Mouse (Mus musculus): ENCODE results near the gene Ctnna3.
A peak's percentile ranks its signal among the peaks of the same experiment; 100 is the strongest.

The Ctnna3 gene

GRCm38 (mm10) chr10:63945534-63945933 is 515.6 kb downstream of the Ctnna3 start:
- no peak for DNase-seq (ENCODE audit: low read depth, low spot score)

- no peak for DNase-seq (ENCODE audit: low read depth, low spot score)
Measured at GRCm38 (mm10) chr10:63947266-63947665, 517.4 kb downstream of the Ctnna3 start.

GRCm38 (mm10) chr10:63950867-63951266 is 521.0 kb downstream of the Ctnna3 start:
- DNase-seq (ENCODE audit: low read depth, low spot score) = no peak

GRCm38 (mm10) chr10:63951481-63951880 is 521.6 kb downstream of the Ctnna3 start:
- no peak for DNase-seq (ENCODE audit: low read depth, low spot score)

- peak; percentile 13 for DNase-seq (ENCODE audit: low read depth, low spot score)
Measured at GRCm38 (mm10) chr10:63954308-63954930, 524.5 kb downstream of the Ctnna3 start.

GRCm38 (mm10) chr10:63972300-63972699 is 542.4 kb downstream of the Ctnna3 start:
- no peak for DNase-seq (ENCODE audit: low read depth, low spot score)

- no peak for DNase-seq (ENCODE audit: low read depth, low spot score)
Measured at GRCm38 (mm10) chr10:63978101-63978500, 548.2 kb downstream of the Ctnna3 start.

GRCm38 (mm10) chr10:63978535-63978934 is 548.6 kb downstream of the Ctnna3 start:
- DNase-seq (ENCODE audit: low read depth, low spot score) = no peak

GRCm38 (mm10) chr10:63978969-63979368 is 549.1 kb downstream of the Ctnna3 start:
- DNase-seq (ENCODE audit: low read depth, low spot score) = no peak

- no peak for DNase-seq (ENCODE audit: low read depth, low spot score)
Measured at GRCm38 (mm10) chr10:63979410-63979809, 549.5 kb downstream of the Ctnna3 start.

- DNase-seq (ENCODE audit: low read depth, low spot score) = no peak
Measured at GRCm38 (mm10) chr10:63985576-63985975, 555.7 kb downstream of the Ctnna3 start.

GRCm38 (mm10) chr10:63994251-63994650 is 564.4 kb downstream of the Ctnna3 start:
- DNase-seq (ENCODE audit: low read depth, low spot score) = no peak

GRCm38 (mm10) chr10:64001531-64001930 is 571.6 kb downstream of the Ctnna3 start:
- peak; percentile 27 for DNase-seq (ENCODE audit: low read depth, low spot score)

GRCm38 (mm10) chr10:64001996-64002395 is 572.1 kb downstream of the Ctnna3 start:
- DNase-seq (ENCODE audit: low read depth, low spot score) = no peak

GRCm38 (mm10) chr10:64020347-64020746 is 590.4 kb downstream of the Ctnna3 start:
- no peak for DNase-seq (ENCODE audit: low read depth, low spot score)

- no peak for DNase-seq (ENCODE audit: low read depth, low spot score)
Measured at GRCm38 (mm10) chr10:64023340-64023739, 593.4 kb downstream of the Ctnna3 start.

GRCm38 (mm10) chr10:64030901-64031300 is 601.0 kb downstream of the Ctnna3 start:
- DNase-seq (ENCODE audit: low read depth, low spot score) = no peak

- no peak for DNase-seq (ENCODE audit: low read depth, low spot score)
Measured at GRCm38 (mm10) chr10:64039760-64040535, 610.0 kb downstream of the Ctnna3 start.

GRCm38 (mm10) chr10:64041218-64041617 is 611.3 kb downstream of the Ctnna3 start:
- no peak for DNase-seq (ENCODE audit: low read depth, low spot score)

GRCm38 (mm10) chr10:64041892-64042291 is 612.0 kb downstream of the Ctnna3 start:
- no peak for DNase-seq (ENCODE audit: low read depth, low spot score)

- no peak for DNase-seq (ENCODE audit: low read depth, low spot score)
Measured at GRCm38 (mm10) chr10:64049151-64049550, 619.3 kb downstream of the Ctnna3 start.

GRCm38 (mm10) chr10:64049946-64050345 is 620.0 kb downstream of the Ctnna3 start:
- DNase-seq (ENCODE audit: low read depth, low spot score) = no peak

GRCm38 (mm10) chr10:64063704-64064103 is 633.8 kb downstream of the Ctnna3 start:
- no peak for DNase-seq (ENCODE audit: low read depth, low spot score)

Measured in R1 (cell line).